Mouse (Mus musculus) layer of hippocampus, postnatal 25 days (tissue): ENCODE data around the gene Itsn1. TPM values are rescaled to one million over a fixed set of nuclear protein-coding genes. Genes with fewer than 3 reads are reported as not detected.

ENCODE experiments used
- DNase-seq, 2 experiments: peaks; one replicate each; pipeline ENCODE4 v3.0.0; 2022; ENCODE audit warnings: mixed read lengths in 2 of 2, low spot score in 1 of 2; ENCODE audit errors: extremely low spot score in 1 of 2
- microRNA-seq, 2 experiments: library from miRNA; unstranded; fragments of <30 nt; microRNA quantifications; one replicate each; pipeline ENCODE4 v1.2.0; 2021
- total RNA-seq, 2 experiments: library from RNA; stranded (reverse); gene quantifications; 2 replicates each; pipeline ENCODE4 v1.2.3; 2021

Itsn1 gene
- total RNA-seq, 2 experiments from 2014 or later = 137 to 156 TPM

GRCm38 (mm10) chr16:91969516-91970031, 240.5 kb downstream of the Itsn1 start:
- DNase-seq = no peak

Small RNAs within 50 kb of the gene (microRNA-seq; reads per million reads assigned to microRNA genes)
- gene Gm27773 = 0 reads per million in 2 experiments

Other genes with a start within 250 kb of the Itsn1 start
- 10 to 100 TPM; 48.8 to 55.6 TPM for gene Ifnar1, start 244.0 kb upstream of the Itsn1 start, total RNA-seq
- gene Ifngr2, start 182.2 kb upstream of the Itsn1 start, total RNA-seq = 10 to 100 TPM; 61.5 to 71.9 TPM
- gene Tmem50b, start 131.5 kb upstream of the Itsn1 start, total RNA-seq = 100 to 1,000 TPM; 105 to 120 TPM
- 10 to 100 TPM in 1 of 2 experiments, 1 to 10 TPM in 1; 8.2 to 10.3 TPM for gene Dnajc28, start 110.3 kb upstream of the Itsn1 start, total RNA-seq
- 10 to 100 TPM; 46.6 to 47.7 TPM for gene Gart, start 82.3 kb upstream of the Itsn1 start, total RNA-seq
- gene Son, start 81.8 kb upstream of the Itsn1 start, total RNA-seq = 100 to 1,000 TPM; 212 to 264 TPM
- gene Donson, start 40.5 kb upstream of the Itsn1 start, total RNA-seq = 10 to 100 TPM; 19.4 to 23.5 TPM
- gene Cryzl1, start 306 bp upstream of the Itsn1 start, total RNA-seq = 100 to 1,000 TPM in 1 of 2 experiments, 10 to 100 TPM in 1; 87.4 to 109 TPM